Mouse (Mus musculus) adrenal gland, adult 18-20 months (tissue): ENCODE data around the gene Cbx8. TPM values are rescaled to one million over a fixed set of nuclear protein-coding genes. Genes with fewer than 3 reads are reported as not detected.
A peak's percentile ranks its signal among the peaks of the same experiment; 100 is the strongest.

Source experiments
- DNase-seq, 2 experiments: peaks; one replicate each; pipeline ENCODE4 v3.0.0; 2021 to 2022; ENCODE audit warnings: low spot score in 2 of 2
- total RNA-seq, 2 experiments: library from RNA; stranded (reverse); gene quantifications; 1 replicate in 1 of 2; 2 replicates in 1 of 2; pipeline ENCODE4 v1.2.3; 2021

Cbx8 gene
- total RNA-seq, 2 experiments from 2014 or later, result 12.2 to 16.7 TPM

- peak in 1 of 2 experiments; percentile 21 for DNase-seq
Measured at GRCm38 (mm10) chr11:119080461-119081147, 39.8 kb upstream of the Cbx8 start.

GRCm38 (mm10) chr11:119079445-119079837, 38.7 kb upstream of the Cbx8 start:
- DNase-seq, result no peak

DNA sequence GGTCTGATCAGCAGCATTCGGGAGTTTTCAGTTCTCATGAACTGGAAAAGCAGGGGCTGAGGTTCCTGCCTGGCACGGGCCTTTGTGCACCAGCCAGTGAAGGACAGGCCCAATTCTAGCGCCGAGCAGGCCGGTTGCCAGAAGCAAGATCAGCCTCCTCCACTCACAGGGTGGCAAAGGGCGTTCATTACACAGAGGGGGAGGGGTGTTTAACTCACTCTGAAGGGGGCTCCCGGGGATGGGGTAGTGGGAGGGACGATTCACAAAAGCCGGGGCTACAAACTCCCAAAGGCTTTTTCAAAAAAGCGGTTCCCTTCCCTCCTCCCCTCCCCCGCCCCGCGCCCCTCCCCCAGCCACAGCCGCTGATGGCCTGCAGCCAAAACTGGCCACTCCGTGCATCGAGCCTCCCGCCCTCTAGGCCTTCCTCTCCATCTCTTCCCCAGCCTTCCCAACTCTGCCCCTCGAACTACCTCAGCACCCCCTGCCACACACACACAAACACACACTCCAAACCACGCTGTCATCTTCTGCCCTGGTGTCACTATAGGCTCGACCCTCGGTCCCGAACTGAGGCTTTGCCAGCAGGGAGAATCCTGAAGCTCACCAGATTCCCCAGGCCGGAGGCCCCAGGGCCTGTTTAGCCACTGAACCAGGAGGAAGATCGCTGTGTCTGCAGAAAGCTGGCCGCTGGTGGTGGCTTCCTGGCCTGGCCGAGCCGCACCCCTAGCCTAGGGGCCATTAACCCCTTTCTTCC, 38.1 kb upstream of the Cbx8 start:
- DNase-seq, result peak; percentile 36 to 42

- DNase-seq, result no peak
Measured at GRCm38 (mm10) chr11:119077755-119078154, 37.0 kb upstream of the Cbx8 start.

DNA sequence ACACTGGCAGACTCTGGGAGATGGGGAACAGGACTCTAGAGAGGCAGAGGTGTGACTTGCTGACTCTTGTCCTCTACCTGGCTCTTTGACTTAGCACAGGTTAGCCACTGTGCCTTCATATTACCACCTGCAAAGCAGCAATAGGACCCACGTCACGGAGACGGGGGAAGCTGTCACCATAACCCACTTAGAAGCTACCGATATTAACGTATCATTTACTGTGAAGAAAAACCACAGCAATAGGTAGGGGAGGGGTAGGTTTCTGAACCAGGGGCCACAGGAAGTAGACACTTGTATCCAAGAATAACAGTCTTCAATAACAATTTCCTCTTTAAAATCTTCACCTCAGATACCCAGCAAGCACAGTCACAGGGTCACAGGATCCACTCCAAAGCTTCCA, 35.0 kb upstream of the Cbx8 start:
- DNase-seq, result no peak

GRCm38 (mm10) chr11:119073876-119074433, 33.2 kb upstream of the Cbx8 start:
- no peak for DNase-seq

DNA sequence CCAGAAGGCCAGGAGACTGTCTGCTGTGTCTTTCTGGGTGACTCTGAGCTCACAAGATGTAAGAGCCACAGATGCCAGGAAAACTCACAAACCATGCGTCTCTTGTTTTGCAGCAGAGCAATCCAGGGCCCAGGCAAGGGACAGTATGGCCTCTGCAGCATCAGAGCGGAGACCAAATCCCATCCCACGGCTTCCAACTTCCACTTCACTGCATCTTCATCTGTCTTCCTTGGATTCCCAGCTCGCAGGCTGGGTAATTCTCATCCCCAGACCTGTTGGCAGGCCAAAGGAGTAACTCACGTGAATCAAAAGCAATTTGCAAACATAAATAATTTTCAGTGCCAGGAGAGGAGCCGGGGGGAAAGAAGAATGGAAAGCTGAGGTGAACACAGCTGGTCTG, 32.2 kb upstream of the Cbx8 start:
- DNase-seq, result no peak

DNA sequence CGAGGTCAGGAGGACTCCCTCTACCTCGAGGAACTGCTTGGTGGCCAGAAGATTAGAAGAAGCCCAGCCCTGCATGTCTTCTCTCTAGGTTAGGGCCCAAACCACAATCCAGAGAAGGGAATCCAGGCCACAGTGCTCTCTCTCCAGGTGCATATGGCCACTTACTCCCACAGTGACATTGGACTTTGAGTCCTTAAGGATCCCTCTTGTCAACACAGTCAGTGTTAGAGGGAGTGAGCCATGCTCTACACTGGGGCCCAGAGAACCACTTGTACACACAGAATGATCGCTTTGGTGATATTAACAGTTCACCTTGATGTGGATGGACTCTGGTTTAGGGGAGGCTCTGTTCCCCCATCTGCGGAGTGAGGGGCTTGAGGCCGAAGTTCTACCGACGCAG, 31.5 kb upstream of the Cbx8 start:
- no peak for DNase-seq

GRCm38 (mm10) chr11:119066841-119067240, 26.1 kb upstream of the Cbx8 start:
- DNase-seq, result no peak

DNA sequence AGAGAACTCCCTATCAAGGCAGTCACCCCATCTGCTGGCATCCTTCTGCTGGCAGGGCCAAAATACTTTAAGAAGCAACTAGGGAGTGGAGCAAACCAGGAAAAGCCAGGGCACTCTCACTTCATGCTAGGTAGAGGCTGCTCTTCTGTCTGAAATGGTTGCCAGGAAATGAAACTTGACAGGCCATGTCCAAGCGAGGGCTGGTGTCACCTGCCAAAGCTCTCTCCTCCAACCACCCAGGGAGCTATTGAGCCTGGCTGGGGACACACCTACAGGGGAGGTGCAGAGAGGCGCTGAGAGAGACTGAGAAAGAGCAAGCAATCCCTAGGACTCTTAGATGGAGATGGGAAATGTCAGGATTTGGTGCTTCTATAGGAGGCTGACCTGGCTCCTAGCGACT, 18.5 kb upstream of the Cbx8 start:
- DNase-seq, result no peak

DNA sequence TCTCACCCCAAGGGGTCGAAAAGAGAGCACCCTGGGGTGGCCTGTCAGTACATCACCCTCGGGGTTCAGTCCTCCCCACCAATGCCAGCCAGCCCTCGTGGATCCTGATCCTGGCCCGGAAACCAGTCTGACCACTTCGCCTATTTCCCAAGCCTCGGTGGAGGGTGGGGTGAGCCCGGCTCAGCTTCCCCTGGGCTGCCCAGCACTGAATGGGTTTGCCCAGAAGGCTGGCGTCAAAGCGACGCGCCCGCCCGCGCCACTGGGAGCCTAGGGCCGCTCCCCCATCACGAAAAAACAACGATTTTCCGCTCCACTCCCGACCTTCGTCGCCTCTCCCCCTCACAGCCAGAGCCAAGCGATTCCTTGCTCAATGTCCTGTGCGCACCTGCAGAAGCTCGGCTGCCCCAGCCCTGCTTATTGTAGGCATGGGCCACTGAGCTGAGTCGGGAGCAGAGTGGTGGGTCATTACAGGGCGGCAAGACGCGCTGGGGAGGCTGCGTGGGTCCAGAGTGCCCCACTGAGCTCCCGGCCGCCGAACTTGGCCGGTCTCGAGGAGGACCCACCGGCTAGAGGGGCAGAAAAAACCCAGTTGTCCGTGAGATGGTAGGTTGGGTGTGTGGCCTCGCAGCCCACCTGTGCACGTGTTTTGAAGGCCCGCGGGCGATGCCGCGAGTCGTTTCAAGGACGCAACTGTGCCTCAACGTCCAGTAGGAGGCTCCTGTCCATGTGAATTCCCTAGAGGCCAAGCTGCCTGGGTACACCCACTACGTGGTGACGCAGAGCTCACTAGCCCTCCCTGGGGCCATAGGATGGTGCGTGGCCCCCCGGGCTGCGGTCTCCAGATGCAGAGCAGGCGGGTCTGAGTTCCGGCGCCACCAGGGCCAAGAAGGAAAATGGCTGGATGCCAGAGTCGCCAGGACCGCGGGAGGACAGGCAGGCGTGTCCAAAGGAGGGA, 17.5 kb upstream of the Cbx8 start:
- no peak for DNase-seq

- no peak for DNase-seq
Measured at GRCm38 (mm10) chr11:119057291-119057690, 16.5 kb upstream of the Cbx8 start.

DNA sequence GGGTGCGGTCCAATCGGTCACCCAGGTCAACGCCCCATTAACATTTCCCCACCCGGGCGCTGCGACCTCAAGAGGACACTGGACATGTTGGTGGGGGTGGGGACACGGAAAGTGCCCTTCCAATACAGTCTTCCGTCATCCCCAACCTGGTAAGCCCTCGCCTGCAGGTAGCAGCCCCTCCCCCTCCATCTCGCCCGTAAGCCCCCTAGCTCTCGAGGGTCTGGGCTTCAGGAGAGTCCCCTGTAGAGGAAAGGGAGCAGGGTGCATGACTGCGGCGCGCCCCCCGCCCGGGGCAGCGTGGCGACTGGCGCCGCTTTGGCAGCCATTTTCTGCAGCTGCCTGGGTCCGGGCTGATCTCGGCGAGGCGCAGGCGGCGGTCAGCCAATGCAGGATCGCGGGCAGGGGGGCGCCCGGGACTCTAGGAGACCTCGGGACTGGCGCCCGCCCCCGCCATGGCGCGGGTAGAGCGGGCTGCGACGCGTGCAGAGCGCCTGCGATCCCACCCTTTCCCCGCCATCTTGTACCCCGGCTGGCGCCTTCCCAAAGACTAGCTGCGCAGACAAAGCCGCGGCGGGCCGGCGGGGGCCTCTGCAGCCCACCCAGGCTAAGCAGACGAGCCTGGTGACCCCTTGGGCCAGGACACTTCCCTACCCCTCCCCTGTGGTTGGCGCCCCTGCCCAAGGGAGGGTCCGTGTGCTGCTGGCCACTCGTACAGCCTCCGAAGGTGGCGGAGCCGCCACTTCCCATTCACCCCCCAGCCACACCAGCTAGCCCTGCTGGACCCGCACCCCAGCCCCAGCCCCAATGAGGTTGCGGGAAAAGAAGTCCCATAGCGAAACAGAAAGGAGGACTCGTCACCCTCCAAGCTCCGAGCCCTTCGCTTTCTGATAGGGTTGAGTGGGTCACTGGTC, 15.8 kb upstream of the Cbx8 start:
- DNase-seq, result peak in 1 of 2 experiments; percentile 51

DNA sequence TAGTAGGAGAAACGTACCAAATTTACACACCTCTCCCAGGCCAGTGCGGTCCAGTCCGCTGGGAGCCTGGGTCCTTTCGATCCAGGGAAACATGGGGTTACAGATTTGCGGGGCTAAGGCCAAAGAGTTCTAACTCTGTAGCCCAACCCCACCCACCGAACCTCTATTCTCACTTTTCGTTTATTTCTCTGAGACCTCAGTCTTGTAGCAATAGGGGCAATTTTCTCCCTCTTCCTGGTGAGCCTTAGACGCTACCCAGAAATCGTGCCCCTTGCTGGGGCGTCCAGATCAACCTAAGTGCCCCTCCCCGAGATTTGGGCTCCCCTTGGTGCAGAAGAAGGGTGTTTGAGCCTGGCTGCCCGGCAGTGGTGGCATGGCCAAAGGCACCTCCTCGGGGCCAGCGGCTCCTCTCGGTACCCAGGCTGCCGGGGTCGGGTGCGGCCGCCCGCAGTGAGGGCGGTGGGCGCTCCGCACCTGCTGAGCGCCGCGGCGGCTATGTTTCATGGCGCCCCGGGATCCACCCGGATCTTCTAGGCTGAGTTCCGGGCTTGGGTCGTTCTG, 14.9 kb upstream of the Cbx8 start:
- no peak for DNase-seq

GRCm38 (mm10) chr11:119054351-119055345, 13.9 kb upstream of the Cbx8 start:
- DNase-seq, result no peak

- DNase-seq, result no peak
Measured at GRCm38 (mm10) chr11:119053738-119054350, 13.1 kb upstream of the Cbx8 start.

- DNase-seq, result peak in 1 of 2 experiments; percentile 67
Measured at GRCm38 (mm10) chr11:119053257-119053670, 12.5 kb upstream of the Cbx8 start.

DNA sequence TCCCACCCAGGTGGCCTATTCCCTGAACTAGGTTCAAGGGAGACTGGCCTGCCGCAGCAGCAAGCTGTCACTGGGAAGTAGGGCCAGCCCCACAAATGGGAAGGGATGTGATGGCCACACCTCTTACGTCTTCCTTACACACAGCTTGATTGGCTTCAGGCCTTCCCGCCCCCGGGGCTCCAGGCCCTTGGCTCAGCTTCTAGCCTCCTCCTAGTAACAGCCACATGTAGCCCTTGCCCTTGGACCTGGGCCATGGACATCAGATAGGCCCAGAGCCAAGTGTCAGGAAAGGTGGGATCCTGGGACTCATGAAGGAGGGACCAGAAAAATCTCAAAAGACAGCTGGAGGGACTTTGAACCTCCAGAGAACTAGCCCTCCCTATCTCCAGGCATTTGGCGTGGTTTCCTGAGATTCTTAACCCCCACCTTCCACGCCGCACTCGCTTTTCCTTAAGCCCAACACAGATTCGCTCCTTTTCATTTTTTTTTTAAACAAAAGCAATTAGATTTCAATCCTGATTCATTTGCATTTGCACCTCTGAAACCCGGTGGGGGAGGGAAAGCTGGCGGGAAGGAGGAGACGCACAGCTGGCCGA, 12.0 kb upstream of the Cbx8 start:
- DNase-seq, result no peak
